Mouse (Mus musculus) thymus, postnatal 14 days (tissue): Measurements from ENCODE around the gene AU022751.
"Not testable (repeated sequence)": the region's sequence is repeated elsewhere in the genome, so short reads cannot be mapped to it uniquely, and the experiment has no call there.

Experiments used
- DNase-seq: peaks from one replicate; pipeline ENCODE4 v3.0.0; 2021

Gene AU022751

GRCm38 (mm10) chrX:6082954-6083680 lies at the start of gene AU022751:
Gene AU022751 (minus strand): TSS chrX:6083419.
- no peak for DNase-seq

GRCm38 (mm10) chrX:6091996-6092757 lies 9.0 kb upstream of the AU022751 start:
- no peak for DNase-seq

- DNase-seq = no peak
These were observed 8.3 kb upstream of the AU022751 start for GRCm38 (mm10) chrX:6091547-6091946.

GRCm38 (mm10) chrX:6061563-6061962 lies 21.7 kb downstream of the AU022751 start:
- DNase-seq = no peak

GRCm38 (mm10) chrX:6047936-6048614 lies 35.1 kb downstream of the AU022751 start:
- DNase-seq = not testable (repeated sequence)

- not testable (repeated sequence) for DNase-seq
These were observed 35.9 kb downstream of the AU022751 start, which contains the start of gene Nudt11 for GRCm38 (mm10) chrX:6047066-6047935. Gene Nudt11 (plus strand): TSS chrX:6047453.
